Mouse (Mus musculus) kidney, adult 10 weeks (tissue): ENCODE results near the gene Rabac1. TPM values are rescaled to one million over a fixed set of nuclear protein-coding genes. Genes with fewer than 3 reads are reported as not detected.

Source experiments
- polyA plus RNA-seq: library from polyadenylated mRNA; stranded (reverse); fragments of 350-450 nt; fragmentation: Illumina TruSeq; extraction: RNeasy Lipid Tissue Mini Kit (QIAGEN cat#74804); gene quantifications from one replicate; pipeline ENCODE4 v1.2.3, GENCODE M21; 2014; ENCODE audit warnings: low read depth, low replicate concordance

Gene Rabac1
- not detected for polyA plus RNA-seq

DNA sequence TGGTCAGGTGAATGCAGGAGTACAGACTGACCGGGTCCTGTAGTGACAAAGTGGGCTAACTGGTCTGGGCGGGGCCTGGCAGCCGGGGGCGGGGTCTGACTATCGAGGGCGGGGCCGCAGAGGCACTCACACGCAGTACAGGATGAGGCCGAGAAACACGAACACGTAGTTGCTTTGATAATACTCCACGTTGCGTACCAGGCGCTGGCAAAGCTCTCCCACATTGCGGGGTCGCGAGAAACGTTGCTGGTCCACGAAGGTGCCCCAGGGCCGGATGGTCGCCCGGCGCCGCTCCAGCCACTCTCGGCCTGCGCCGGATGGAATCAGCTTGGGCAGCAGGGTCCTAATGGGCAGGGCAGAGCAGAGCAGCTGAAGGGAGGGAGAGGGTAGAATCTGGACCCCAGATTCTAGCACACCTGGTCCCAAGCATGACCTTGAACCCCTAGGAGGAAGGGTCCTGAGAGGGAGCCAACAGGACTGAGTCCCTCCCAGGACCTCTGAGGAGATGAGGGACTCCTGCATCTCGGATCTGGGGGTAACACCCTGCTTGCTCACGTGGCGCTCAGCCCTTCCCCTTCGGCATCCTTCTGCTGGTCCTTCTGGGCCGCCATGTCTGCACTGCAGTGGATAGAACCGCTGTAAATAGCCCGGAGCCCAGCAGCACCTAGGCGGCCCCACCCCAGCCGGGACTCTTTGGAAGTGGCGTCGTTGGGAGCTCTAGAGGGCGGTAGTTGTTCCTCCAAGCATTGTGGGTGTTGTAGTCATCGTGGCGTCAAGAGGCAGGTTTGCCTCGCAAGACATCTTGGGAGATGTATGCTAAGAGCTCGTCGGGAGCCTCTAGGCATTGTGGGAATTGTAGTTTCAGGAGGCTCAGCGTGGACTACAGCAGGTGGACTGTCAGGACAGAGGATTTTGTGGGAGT is at the start of gene Rabac1:
Gene Rabac1 (minus strand): TSS at position 783 of the 922 bp plus-strand sequence.

DNA sequence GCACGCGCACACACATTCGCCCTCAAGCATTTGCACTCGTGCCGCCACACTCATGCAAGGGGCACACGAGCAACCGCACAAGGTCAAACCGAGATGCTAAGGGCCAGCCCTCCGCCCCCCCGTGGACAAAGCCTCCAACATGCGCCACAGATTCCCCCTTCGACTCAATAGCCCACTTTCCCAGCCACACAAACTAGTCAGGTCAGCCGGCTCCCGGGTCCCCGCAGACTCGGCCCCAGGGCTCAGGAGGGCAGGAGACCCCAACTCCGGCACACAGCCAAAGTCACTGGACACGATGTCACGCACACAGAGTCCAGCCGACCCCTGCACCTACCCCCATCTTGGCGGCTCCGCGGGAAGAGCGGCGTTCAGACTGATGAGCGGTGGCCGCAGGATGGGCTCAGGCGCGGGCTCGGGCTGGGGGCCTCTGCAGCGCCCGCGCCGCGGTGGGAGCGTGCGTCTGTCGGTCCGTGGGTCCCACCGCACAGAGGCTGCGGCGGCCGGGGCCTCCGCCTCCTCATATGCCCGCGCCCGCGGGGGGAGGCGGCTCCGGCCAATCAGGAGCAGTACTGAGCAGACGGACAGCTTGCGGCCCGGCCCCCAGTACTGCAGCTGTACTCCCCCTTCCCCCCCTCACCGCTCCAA is 33.0 kb upstream of the Rabac1 start, which contains the start of gene Atp1a3:
Gene Atp1a3 (minus strand): TSS at position 538 of the 645 bp plus-strand sequence.

DNA sequence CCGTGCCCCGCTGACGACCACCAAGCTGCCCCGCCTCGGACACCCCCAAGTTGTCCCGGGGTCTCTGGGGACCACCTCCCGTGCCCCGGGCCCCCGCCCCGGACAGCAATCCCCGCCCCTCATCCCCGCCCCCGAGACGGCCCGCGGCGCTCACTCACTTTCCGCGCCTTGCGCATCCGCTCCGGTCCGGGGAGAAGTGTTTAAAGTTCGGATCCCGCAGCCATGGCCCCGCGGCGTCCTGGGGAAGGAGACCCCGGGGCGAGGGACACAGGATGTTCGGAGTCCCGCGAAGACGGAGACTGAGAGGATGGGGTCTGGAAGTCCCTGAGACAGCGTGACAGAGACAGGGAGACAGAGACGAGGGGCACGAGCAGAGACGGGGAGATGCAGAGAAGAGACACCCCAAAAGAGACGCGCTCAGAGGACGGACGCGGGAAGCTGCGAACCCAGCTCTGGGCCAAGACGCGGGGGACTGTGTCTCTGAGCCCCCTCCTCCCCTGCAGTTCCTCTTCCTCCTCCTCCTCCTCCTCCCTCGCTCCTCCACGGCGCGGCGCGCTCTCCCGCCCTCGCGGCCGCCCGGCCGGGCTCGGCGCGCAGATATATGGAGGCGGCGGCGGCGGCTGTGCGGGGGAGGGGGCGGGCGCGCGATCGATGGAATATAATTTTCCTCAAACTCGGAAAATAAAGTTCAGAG is 28.1 kb downstream of the Rabac1 start, which contains the start of gene Gm4881:
Gene Gm4881 (minus strand): TSS at position 238 of the 694 bp plus-strand sequence.

Other genes starting within 250 kb of the Rabac1 start
- not detected for gene Gm4763, start 245.8 kb downstream of the Rabac1 start, polyA plus RNA-seq
- gene Cd177, start 212.4 kb downstream of the Rabac1 start, polyA plus RNA-seq: not detected
- not detected for gene Ceacam10, start 195.5 kb downstream of the Rabac1 start, polyA plus RNA-seq
- gene Gm9844, start 110.5 kb downstream of the Rabac1 start, polyA plus RNA-seq: not detected
- not detected for gene Lypd4, start 102.8 kb downstream of the Rabac1 start, polyA plus RNA-seq
- not detected for gene Dmrtc2, start 102.7 kb downstream of the Rabac1 start, polyA plus RNA-seq
- 7.1 TPM for gene Rps19, start 88.4 kb downstream of the Rabac1 start, polyA plus RNA-seq
- gene Cd79a, start 75.4 kb downstream of the Rabac1 start, polyA plus RNA-seq: not detected
- 0.53 TPM for gene Arhgef1, start 69.8 kb downstream of the Rabac1 start, polyA plus RNA-seq
- gene Gm4881, start 28.3 kb downstream of the Rabac1 start, polyA plus RNA-seq: not detected
- not detected for gene Atp1a3, start 33.2 kb upstream of the Rabac1 start, polyA plus RNA-seq
- gene Grik5, start 99.6 kb upstream of the Rabac1 start, polyA plus RNA-seq: not detected
- gene Zfp574, start 99.8 kb upstream of the Rabac1 start, polyA plus RNA-seq: 0.61 TPM
- gene Pou2f2, start 207.0 kb upstream of the Rabac1 start, polyA plus RNA-seq: 0.20 TPM
- 0.69 TPM for gene Dedd2, start 247.9 kb upstream of the Rabac1 start, polyA plus RNA-seq
- 0.69 TPM for gene Zfp526, start 248.7 kb upstream of the Rabac1 start, polyA plus RNA-seq